Mouse (Mus musculus): Measurements from ENCODE around the gene Olfr478. TPM values are rescaled to one million over a fixed set of nuclear protein-coding genes. Genes with fewer than 3 reads are reported as not detected.

Gene Olfr478
- polyA plus RNA-seq, 2 experiments, result not detected

DNA sequence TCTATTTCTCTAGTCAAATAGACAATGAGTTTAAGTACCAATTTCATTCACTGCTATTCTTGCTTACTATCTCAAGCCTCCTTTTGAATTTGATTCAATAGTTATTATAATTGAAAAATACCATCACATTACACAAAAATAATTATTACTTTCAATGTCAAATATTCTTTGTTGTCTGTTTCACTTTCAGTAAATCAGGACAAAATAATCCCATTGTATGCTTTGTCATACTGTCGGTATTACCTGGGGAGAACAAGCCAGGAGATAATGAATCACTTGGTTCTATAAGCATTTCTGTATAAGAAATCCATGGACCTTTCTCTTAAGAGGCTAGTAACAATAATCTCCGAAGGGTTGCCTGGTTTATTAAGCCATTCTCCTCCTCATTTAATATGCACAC is 47.4 kb downstream of the Olfr478 start, which contains the start of gene Olfr477:
TSS of gene Olfr477 (plus strand) at position 301 of the 400 bp plus-strand sequence.
- Histone ChIP-seq H3K4me3 (ENCODE audit: insufficient read depth in 1 of 2, low read depth in 2 of 2, low read length in 2 of 2) (no peak within 1 kb of the TSS), H3K9me3 (ENCODE audit: control insufficient read depth, low read length) (no peaks in the 10 kb centered on the region), H3K27me3 (ENCODE audit: control insufficient read depth, insufficient read depth, low read length) (no peaks in the 10 kb centered on the region), H3K36me3 (replicated peaks; ENCODE audit: control insufficient read depth, insufficient read depth, low read depth) (no peaks in the 10 kb centered on the region), H3K4me2 (ENCODE audit: low read depth) (no peak within 1 kb of the TSS), H3K9ac (replicated peaks) (no peak within 1 kb of the TSS), H3K27ac (no peak within 1 kb of the TSS), H3K4me1 (replicated peaks; ENCODE audit: control insufficient read depth in 2 of 2, insufficient read depth in 2 of 2, low read length in 1 of 2) (no peaks in the 10 kb centered on the region)
- ATAC-seq (ENCODE audit: insufficient read depth), result no peak
- DNase-seq (ENCODE audit: low read depth in 3 of 3, low spot score in 3 of 3), result no peak
- WGBS (ENCODE audit: insufficient replicate concordance), result 43% methylated on average over 2 of the region's 2 CpGs
- no peak for TF ChIP-seq CTCF (IDR thresholded peaks at IDR 0.05; ENCODE audit: low read depth)
- no peak for TF ChIP-seq EP300 (IDR thresholded peaks at IDR 0.05; ENCODE audit: low read depth)

Other genes starting within 250 kb of the Olfr478 start
- gene Ovch2, start 232.8 kb downstream of the Olfr478 start, polyA plus RNA-seq (2012; rRNA removed), result not detected in 2 replicates
- not detected in 2 replicates for gene Ovch2, start 232.8 kb downstream of the Olfr478 start, polyA plus RNA-seq (2014; fragmentation: Nextera tagmentation; extraction: Ambion mirVana)
- not detected in 2 replicates for gene Olfr467, start 221.7 kb downstream of the Olfr478 start, polyA plus RNA-seq (2012; rRNA removed)
- not detected in 2 replicates for gene Olfr467, start 221.7 kb downstream of the Olfr478 start, polyA plus RNA-seq (2014; fragmentation: Nextera tagmentation; extraction: Ambion mirVana)
- not detected in 2 replicates for gene Olfr469, start 208.4 kb downstream of the Olfr478 start, polyA plus RNA-seq (2012; rRNA removed)
- gene Olfr469, start 208.4 kb downstream of the Olfr478 start, polyA plus RNA-seq (2014; fragmentation: Nextera tagmentation; extraction: Ambion mirVana), result not detected in 2 replicates
- not detected in 2 replicates for gene Olfr470, start 186.5 kb downstream of the Olfr478 start, polyA plus RNA-seq (2012; rRNA removed)
- gene Olfr470, start 186.5 kb downstream of the Olfr478 start, polyA plus RNA-seq (2014; fragmentation: Nextera tagmentation; extraction: Ambion mirVana), result not detected in 2 replicates
- not detected in 2 replicates for gene Olfr472, start 136.1 kb downstream of the Olfr478 start, polyA plus RNA-seq (2012; rRNA removed)
- gene Olfr472, start 136.1 kb downstream of the Olfr478 start, polyA plus RNA-seq (2014; fragmentation: Nextera tagmentation; extraction: Ambion mirVana), result not detected in 2 replicates
- gene Olfr473, start 103.5 kb downstream of the Olfr478 start, polyA plus RNA-seq (2012; rRNA removed), result not detected in 2 replicates
- gene Olfr473, start 103.5 kb downstream of the Olfr478 start, polyA plus RNA-seq (2014; fragmentation: Nextera tagmentation; extraction: Ambion mirVana), result not detected in 2 replicates
- not detected in 2 replicates for gene Olfr474, start 79.3 kb downstream of the Olfr478 start, polyA plus RNA-seq (2012; rRNA removed)
- gene Olfr474, start 79.3 kb downstream of the Olfr478 start, polyA plus RNA-seq (2014; fragmentation: Nextera tagmentation; extraction: Ambion mirVana), result not detected in 2 replicates
- not detected in 2 replicates for gene Olfr476, start 69.2 kb downstream of the Olfr478 start, polyA plus RNA-seq (2012; rRNA removed)
- not detected in 2 replicates for gene Olfr476, start 69.2 kb downstream of the Olfr478 start, polyA plus RNA-seq (2014; fragmentation: Nextera tagmentation; extraction: Ambion mirVana)
- not detected in 2 replicates for gene Olfr477, start 47.3 kb downstream of the Olfr478 start, polyA plus RNA-seq (2012; rRNA removed)
- not detected in 2 replicates for gene Olfr477, start 47.3 kb downstream of the Olfr478 start, polyA plus RNA-seq (2014; fragmentation: Nextera tagmentation; extraction: Ambion mirVana)
- not detected in 2 replicates for gene Olfr479, start 16.7 kb upstream of the Olfr478 start, polyA plus RNA-seq (2012; rRNA removed)
- gene Olfr479, start 16.7 kb upstream of the Olfr478 start, polyA plus RNA-seq (2014; fragmentation: Nextera tagmentation; extraction: Ambion mirVana), result not detected in 2 replicates
- gene Olfr480, start 33.4 kb upstream of the Olfr478 start, polyA plus RNA-seq (2012; rRNA removed), result not detected in 2 replicates
- not detected in 2 replicates for gene Olfr480, start 33.4 kb upstream of the Olfr478 start, polyA plus RNA-seq (2014; fragmentation: Nextera tagmentation; extraction: Ambion mirVana)
- gene Olfr481, start 45.9 kb upstream of the Olfr478 start, polyA plus RNA-seq (2012; rRNA removed), result not detected in 2 replicates
- not detected in 2 replicates for gene Olfr481, start 45.9 kb upstream of the Olfr478 start, polyA plus RNA-seq (2014; fragmentation: Nextera tagmentation; extraction: Ambion mirVana)
- gene Olfr482, start 63.6 kb upstream of the Olfr478 start, polyA plus RNA-seq (2012; rRNA removed), result 0.01 TPM in 2 replicates
- gene Olfr482, start 63.6 kb upstream of the Olfr478 start, polyA plus RNA-seq (2014; fragmentation: Nextera tagmentation; extraction: Ambion mirVana), result not detected in 2 replicates
- gene Olfr483, start 66.9 kb upstream of the Olfr478 start, polyA plus RNA-seq (2012; rRNA removed), result not detected in 2 replicates
- not detected in 2 replicates for gene Olfr483, start 66.9 kb upstream of the Olfr478 start, polyA plus RNA-seq (2014; fragmentation: Nextera tagmentation; extraction: Ambion mirVana)
- not detected in 2 replicates for gene Olfr484, start 93.5 kb upstream of the Olfr478 start, polyA plus RNA-seq (2012; rRNA removed)
- gene Olfr484, start 93.5 kb upstream of the Olfr478 start, polyA plus RNA-seq (2014; fragmentation: Nextera tagmentation; extraction: Ambion mirVana), result not detected in 2 replicates
- gene Olfr485, start 125.9 kb upstream of the Olfr478 start, polyA plus RNA-seq (2012; rRNA removed), result not detected in 2 replicates
- not detected in 2 replicates for gene Olfr485, start 125.9 kb upstream of the Olfr478 start, polyA plus RNA-seq (2014; fragmentation: Nextera tagmentation; extraction: Ambion mirVana)
- gene Olfr486, start 138.8 kb upstream of the Olfr478 start, polyA plus RNA-seq (2012; rRNA removed), result not detected in 2 replicates
- not detected in 2 replicates for gene Olfr486, start 138.8 kb upstream of the Olfr478 start, polyA plus RNA-seq (2014; fragmentation: Nextera tagmentation; extraction: Ambion mirVana)
- not detected in 2 replicates for gene Olfr487, start 180.6 kb upstream of the Olfr478 start, polyA plus RNA-seq (2012; rRNA removed)
- gene Olfr487, start 180.6 kb upstream of the Olfr478 start, polyA plus RNA-seq (2014; fragmentation: Nextera tagmentation; extraction: Ambion mirVana), result not detected in 2 replicates
- gene Olfr488, start 224.4 kb upstream of the Olfr478 start, polyA plus RNA-seq (2012; rRNA removed), result not detected in 2 replicates
- not detected in 2 replicates for gene Olfr488, start 224.4 kb upstream of the Olfr478 start, polyA plus RNA-seq (2014; fragmentation: Nextera tagmentation; extraction: Ambion mirVana)

Data from liver, embryonic 14.5 days (tissue).